Mouse (Mus musculus) forebrain, embryonic 16.5 days (tissue): ENCODE data around the gene Hspb2. TPM values are rescaled to one million over a fixed set of nuclear protein-coding genes. Genes with fewer than 3 reads are reported as not detected.

Experiments used
- ATAC-seq: fragments of 200-750 bp; cut with Nextera tagmentation; 2 replicates; pipeline ENCODE4 v1.8.0; 2017; ENCODE audit warnings: mild to moderate bottlenecking, moderate library complexity
- H3K27ac ChIP-seq: fragments of 300-500 bp; sonication (generic); 2 replicates; pipeline ENCODE4 v1.5.1; 2014; ENCODE audit warnings: low read length, control low read depth
- H3K27me3 ChIP-seq: fragments of 300-500 bp; sonication (generic); replicated peaks from 2 replicates; pipeline ENCODE4 v1.6.1; 2014; ENCODE audit warnings: low read length; ENCODE audit not compliant: control insufficient read depth, insufficient read depth
- H3K36me3 ChIP-seq: fragments of 300-500 bp; sonication (generic); 2 replicates; pipeline ENCODE4 v1.6.1; 2014; ENCODE audit not compliant: control insufficient read depth, insufficient read depth
- H3K4me1 ChIP-seq: fragments of 300-500 bp; sonication (generic); replicated peaks from 2 replicates; pipeline ENCODE4 v1.6.1; 2014; ENCODE audit warnings: low read length; ENCODE audit not compliant: control insufficient read depth, insufficient read depth
- H3K4me2 ChIP-seq: fragments of 300-500 bp; sonication (generic); 2 replicates; pipeline ENCODE4 v1.6.1; 2014; ENCODE audit warnings: mild to moderate bottlenecking, low read length, control low read depth
- H3K4me3 ChIP-seq: fragments of 300-500 bp; sonication (generic); replicated peaks from 2 replicates; pipeline ENCODE4 v1.5.1; 2014; ENCODE audit warnings: mild to moderate bottlenecking, low read length, control low read depth
- H3K9ac ChIP-seq: fragments of 300-500 bp; sonication (generic); replicated peaks from 2 replicates; pipeline ENCODE4 v1.6.1; 2014; ENCODE audit warnings: low read depth, low read length, control low read depth
- H3K9me3 ChIP-seq: fragments of 300-500 bp; sonication (generic); 2 replicates; pipeline ENCODE4 v1.6.1; 2016; ENCODE audit warnings: low read length; ENCODE audit not compliant: control insufficient read depth
- WGBS: fragments of 180-500 bp; shearing (Covaris S2); extraction: QIAGEN DNeasy Blood & Tissue Kit; methylation state at CpG from one replicate; pipeline ENCODE4 v1.1.7; 2014; 5-methylcytosine and 5-hydroxymethylcytosine counted together
- polyA plus RNA-seq: library from polyadenylated mRNA; unstranded; fragments of >200 nt; fragmentation: Nextera tagmentation; extraction: Ambion mirVana; gene quantifications from 2 replicates; pipeline ENCODE4 v1.2.1, GENCODE M21; 2015

Gene Hspb2
- polyA plus RNA-seq: 0.81 and 0.96 TPM in 2 replicates

DNA sequence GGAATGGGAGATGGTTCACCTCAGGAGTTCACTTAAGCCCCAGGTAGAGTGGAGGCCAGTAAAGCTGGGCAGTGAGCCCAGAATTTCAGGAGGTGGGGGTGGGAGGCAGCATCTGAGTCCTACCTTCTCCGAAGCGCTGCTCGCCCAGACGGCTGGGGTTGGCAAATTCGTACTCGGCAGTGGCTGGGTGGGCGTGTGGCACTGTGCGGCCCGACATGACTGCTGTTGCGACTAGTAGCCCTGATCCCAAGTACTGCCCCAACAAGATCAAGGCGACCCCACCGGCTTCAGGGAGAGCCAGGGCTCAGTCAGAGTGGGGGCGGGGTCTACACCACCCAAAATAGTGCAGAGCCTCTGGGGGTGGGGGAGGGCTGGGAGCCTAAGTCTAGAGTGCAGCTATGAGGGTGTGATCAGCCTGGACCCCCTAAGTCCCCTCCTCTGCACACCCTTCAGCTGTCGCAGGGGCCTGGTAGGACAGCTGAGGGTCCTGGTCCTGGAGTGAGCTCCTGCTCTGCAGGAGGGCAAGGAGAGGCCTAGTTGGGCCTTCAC, at the start of gene Hspb2:
TSS of gene Hspb2 (minus strand) at position 301 of the 549 bp plus-strand sequence.
- H3K27ac ChIP-seq: no peak within 1 kb of the TSS
- no peak within 1 kb of the TSS for H3K4me3 ChIP-seq
- ATAC-seq: no peak
- H3K4me2 ChIP-seq: no peak within 1 kb of the TSS
- no peak within 1 kb of the TSS for H3K9ac ChIP-seq
- peaks cover 10% of the 10 kb centered on the region for H3K4me1 ChIP-seq
- WGBS: 55% methylated on average over 14 of the region's 14 CpGs
- H3K27me3 ChIP-seq: 0 out of 2 replicates have a peak, but pooled peaks cover 2% of the 10 kb centered on the region
- H3K36me3 ChIP-seq: no peaks in the 10 kb centered on the region
- H3K9me3 ChIP-seq: no peaks in the 10 kb centered on the region

DNA sequence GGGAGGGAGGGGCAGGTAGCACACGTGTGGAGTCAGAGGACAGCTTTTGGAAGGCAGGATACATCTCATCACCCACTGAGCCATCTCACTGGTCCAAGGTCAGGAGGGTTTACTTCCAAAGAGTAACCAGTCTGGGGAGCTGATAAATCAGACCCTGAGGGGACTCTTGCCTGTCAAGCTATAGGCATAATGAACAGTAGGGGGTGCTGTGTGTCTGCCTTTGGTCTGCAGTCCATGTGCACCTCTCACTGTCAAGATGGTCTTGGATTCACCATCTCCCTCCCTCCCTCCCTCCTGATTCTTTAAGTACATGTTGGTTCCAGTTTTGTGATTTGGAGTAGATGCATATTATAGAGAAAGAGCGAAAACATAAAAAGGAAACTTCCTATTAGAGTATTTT, 48.8 kb upstream of the Hspb2 start:
- WGBS: 65% methylated on average over 2 of the region's 2 CpGs
- no peak for ATAC-seq
- peaks cover 9% of the 10 kb centered on the region; the same call in 1 of the 2 replicates for H3K36me3 ChIP-seq

DNA sequence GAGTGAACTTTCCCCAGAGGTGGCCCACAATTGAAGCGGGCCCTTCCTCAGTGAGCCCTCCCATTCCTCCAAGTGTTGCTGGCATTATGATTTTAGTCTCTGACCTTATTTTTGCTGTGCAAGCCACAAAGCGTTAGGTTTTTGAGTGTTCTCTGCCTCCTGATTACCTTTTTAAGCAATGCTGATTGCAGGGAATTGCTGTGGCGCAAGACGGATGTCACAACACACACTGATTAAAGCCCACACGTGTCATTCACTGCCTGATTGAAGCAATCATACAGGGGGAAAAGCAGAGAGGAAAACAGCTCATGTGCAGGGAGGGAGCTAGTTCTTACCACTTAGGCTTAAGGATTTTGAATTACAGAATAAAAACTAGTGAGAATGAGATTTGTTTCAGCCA, 46.2 kb upstream of the Hspb2 start:
- Histone ChIP-seq H3K36me3 (peaks cover 8% of the 10 kb centered on the region; the same call in 1 of the 2 replicates), H3K9me3 (no peaks in the 10 kb centered on the region), H3K27me3 (no peaks in the 10 kb centered on the region), H3K9ac (no peak overlapping the region), H3K4me3 (no peak overlapping the region), H3K4me2 (no peak overlapping the region), H3K4me1 (no peaks in the 10 kb centered on the region), H3K27ac (no peak overlapping the region)
- no peak for ATAC-seq
- 62% methylated on average over 5 of the region's 5 CpGs for WGBS

More for the DNA sequence above, 48.8 kb upstream of the Hspb2 start:
- no peaks in the 10 kb centered on the region for H3K9me3 ChIP-seq
- H3K4me3 ChIP-seq: no peak overlapping the region
- H3K4me2 ChIP-seq: no peak overlapping the region
- no peak overlapping the region for H3K9ac ChIP-seq
- H3K27ac ChIP-seq: no peak overlapping the region
- no peaks in the 10 kb centered on the region for H3K4me1 ChIP-seq
- H3K27me3 ChIP-seq: no peaks in the 10 kb centered on the region

DNA sequence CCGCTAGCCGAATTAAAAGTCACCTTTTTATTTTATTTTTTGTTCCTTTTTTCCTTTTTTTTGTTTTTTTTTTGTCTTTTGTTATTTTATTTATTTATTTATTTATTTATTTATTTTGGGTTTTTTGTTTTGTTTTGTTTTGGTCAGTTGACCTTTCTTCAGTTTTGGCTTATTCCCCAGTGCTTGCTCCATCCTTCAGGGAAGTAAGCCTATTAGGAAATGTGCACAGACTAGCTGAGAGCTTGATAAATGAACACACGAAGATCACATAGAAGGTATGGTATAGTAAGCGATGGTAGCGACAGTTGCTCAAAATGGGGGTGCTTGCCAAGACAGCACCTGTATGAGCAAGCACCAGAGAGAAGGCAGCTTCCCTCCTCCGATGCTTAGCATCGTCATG, 45.5 kb upstream of the Hspb2 start:
- Histone ChIP-seq H3K27me3 (no peaks in the 10 kb centered on the region), H3K36me3 (peaks cover 8% of the 10 kb centered on the region; the same call in 1 of the 2 replicates), H3K9ac (no peak overlapping the region), H3K27ac (no peak overlapping the region), H3K9me3 (no peaks in the 10 kb centered on the region), H3K4me1 (no peaks in the 10 kb centered on the region), H3K4me2 (no peak overlapping the region), H3K4me3 (no peak overlapping the region)
- ATAC-seq: no peak
- 90% methylated on average over 7 of the region's 7 CpGs for WGBS

DNA sequence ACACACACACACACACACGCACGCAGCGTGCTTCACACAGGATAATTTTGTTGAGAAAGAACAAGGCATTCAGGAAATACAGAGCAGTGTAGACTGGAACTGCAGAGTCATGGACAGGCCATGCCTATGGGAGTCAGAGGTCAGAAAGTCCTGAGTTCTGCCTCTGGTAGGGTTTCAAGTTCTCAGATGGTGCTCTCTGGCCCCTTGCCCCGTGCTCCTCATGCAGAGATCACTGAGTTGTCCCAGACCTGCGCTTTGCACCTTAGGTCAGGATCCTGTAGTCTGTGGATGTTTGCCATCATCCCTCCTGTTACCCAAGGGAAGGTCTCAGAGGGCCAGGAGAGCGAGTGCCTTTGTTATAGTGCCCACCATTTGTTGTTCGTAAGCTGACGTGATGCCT, 44.6 kb upstream of the Hspb2 start:
- no peak overlapping the region for H3K9ac ChIP-seq
- H3K36me3 ChIP-seq: peaks cover 8% of the 10 kb centered on the region; the same call in 1 of the 2 replicates
- H3K27ac ChIP-seq: no peak overlapping the region
- H3K9me3 ChIP-seq: no peaks in the 10 kb centered on the region
- no peaks in the 10 kb centered on the region for H3K27me3 ChIP-seq
- no peak overlapping the region for H3K4me3 ChIP-seq
- no peak for ATAC-seq
- no peaks in the 10 kb centered on the region for H3K4me1 ChIP-seq
- 92% methylated on average over 8 of the region's 8 CpGs for WGBS
- H3K4me2 ChIP-seq: no peak overlapping the region

DNA sequence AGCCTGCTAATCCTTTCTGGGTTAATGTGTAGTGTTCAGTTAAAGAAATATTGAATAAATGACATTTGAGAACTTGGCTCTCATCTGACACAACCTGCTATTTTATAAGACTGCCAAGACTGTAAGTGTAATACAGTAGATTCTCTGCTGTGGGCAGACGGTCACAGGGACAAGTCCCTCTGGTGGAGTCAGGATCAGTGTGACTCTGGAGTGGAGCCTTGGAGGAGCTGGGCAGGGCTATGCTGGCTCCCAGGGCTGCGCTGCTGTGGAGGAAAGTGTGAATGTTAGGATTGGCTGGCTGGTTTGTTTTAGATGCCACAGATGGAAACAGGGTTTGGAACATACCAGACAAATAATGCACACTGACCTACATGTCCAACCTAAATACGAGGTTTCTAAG, 43.1 kb upstream of the Hspb2 start:
- no peaks in the 10 kb centered on the region for H3K27me3 ChIP-seq
- no peak overlapping the region for H3K9ac ChIP-seq
- peaks cover 11% of the 10 kb centered on the region for H3K36me3 ChIP-seq
- H3K4me2 ChIP-seq: no peak overlapping the region
- WGBS: 81% methylated on average over 3 of the region's 3 CpGs
- no peaks in the 10 kb centered on the region for H3K4me1 ChIP-seq
- H3K27ac ChIP-seq: no peak overlapping the region
- H3K4me3 ChIP-seq: no peak overlapping the region
- no peaks in the 10 kb centered on the region for H3K9me3 ChIP-seq
- ATAC-seq: no peak

DNA sequence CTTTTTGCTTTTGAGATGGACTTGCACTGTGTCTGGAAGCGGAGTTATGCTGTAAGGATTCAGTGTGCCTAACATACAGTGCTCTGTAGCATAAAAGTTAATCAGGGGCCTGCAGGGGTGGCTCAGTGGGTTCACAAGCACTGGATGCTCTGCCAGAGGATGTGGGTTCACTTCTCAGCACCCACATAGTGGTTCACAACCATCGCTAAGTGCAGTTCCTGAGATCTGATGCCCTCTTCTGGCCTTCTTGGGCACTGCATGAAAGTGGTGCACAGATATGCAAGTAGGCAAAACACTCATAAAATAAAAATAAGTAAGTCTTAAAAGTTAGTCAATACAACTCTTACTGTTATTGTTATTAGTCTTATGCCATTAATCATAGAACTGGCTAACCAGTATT, 30.0 kb upstream of the Hspb2 start:
- no peaks in the 10 kb centered on the region for H3K9me3 ChIP-seq
- no peak overlapping the region for H3K9ac ChIP-seq
- ATAC-seq: no peak
- H3K4me1 ChIP-seq: no peaks in the 10 kb centered on the region
- H3K27me3 ChIP-seq: no peaks in the 10 kb centered on the region
- peaks cover 33% of the 10 kb centered on the region for H3K36me3 ChIP-seq
- 71% methylated on average over 2 of the region's 2 CpGs for WGBS
- H3K4me3 ChIP-seq: no peak overlapping the region
- no peak overlapping the region for H3K27ac ChIP-seq
- H3K4me2 ChIP-seq: no peak overlapping the region

DNA sequence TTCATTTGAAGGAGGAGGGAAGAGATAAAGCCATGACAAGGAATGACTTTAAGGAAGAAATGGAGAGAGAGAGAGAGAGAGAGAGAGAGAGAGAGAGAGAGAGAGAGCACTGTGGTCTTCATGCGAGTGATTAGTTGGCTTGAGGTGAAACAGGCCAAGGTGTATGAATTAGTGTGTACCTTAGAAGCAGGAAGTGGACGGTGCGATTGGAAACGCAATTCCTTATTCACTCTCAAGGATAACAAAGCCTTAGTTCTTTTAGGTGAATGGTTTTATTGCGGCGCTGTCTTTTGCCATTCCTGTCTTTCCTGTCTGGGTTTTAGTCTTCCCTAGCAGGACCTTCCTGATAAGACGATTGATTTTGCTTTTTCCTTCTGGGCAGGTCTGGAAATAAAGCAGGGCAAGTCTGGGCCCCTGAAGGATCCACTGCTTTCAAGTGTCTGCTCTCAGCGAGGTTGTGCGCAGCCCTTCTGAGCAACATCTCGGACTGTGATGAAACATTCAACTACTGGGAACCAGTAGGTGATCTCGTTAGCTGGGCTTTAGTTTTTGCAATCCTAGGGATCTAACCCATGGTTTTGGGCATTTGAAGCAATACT, 24.1 kb upstream of the Hspb2 start:
- H3K36me3 ChIP-seq: peaks cover 8% of the 10 kb centered on the region
- peak overlapping the region; percentile 93 for H3K9ac ChIP-seq
- no peaks in the 10 kb centered on the region for H3K27me3 ChIP-seq
- H3K4me2 ChIP-seq: peak overlapping the region; percentile 75
- H3K9me3 ChIP-seq: no peaks in the 10 kb centered on the region
- 63% methylated on average over 11 of the region's 11 CpGs for WGBS
- no peak overlapping the region for H3K27ac ChIP-seq
- H3K4me1 ChIP-seq: peaks cover 18% of the 10 kb centered on the region
- H3K4me3 ChIP-seq: peak overlapping the region; percentile 94
- ATAC-seq: no peak

DNA sequence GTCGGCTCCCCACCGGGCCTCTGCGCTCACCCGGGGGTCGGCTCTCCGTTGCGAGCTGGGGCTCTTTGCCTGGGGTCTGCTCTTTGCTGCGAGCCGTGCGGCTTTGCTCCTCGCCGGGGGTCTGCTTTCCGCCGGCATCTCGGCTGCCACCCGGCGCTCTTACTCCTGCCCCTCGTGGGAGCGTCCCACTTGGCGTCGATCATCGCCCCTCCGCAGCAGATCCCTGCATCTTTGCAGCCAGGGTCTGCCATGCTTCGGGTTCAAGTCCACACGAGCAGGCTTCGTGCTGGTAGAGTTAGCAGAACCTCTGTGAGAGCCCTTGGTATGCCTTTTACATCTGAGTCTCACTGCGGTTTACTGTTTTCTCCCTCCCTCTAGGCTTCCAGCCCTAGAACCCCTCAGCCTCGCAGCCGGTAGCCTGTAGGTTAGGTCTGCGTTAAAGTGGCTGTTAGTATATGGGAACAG, 23.5 kb upstream of the Hspb2 start:
- ATAC-seq: no peak; the same call in 1 of the 2 replicates
- Histone ChIP-seq H3K36me3 (peaks cover 3% of the 10 kb centered on the region), H3K9me3 (no peaks in the 10 kb centered on the region)

More for the DNA sequence above, 23.5 kb upstream of the Hspb2 start:
- H3K27ac ChIP-seq: peak overlapping the region; percentile 91
- peak overlapping the region; percentile 94 for H3K4me3 ChIP-seq
- 0% methylated on average over 30 of the region's 30 CpGs for WGBS
- no peaks in the 10 kb centered on the region for H3K27me3 ChIP-seq
- peaks cover 18% of the 10 kb centered on the region for H3K4me1 ChIP-seq
- H3K9ac ChIP-seq: peak overlapping the region; percentile 93
- peak overlapping the region; percentile 75 for H3K4me2 ChIP-seq
